Mouse (Mus musculus): Measurements from ENCODE around the gene Aifm2. TPM values are rescaled to one million over a fixed set of nuclear protein-coding genes. Genes with fewer than 3 reads are reported as not detected.

Aifm2 gene
- polyA plus RNA-seq, 1 experiment from 2014 or later = 9.3 TPM

- DNase-seq (ENCODE audit: low spot score) (no peak), ATAC-seq (replicated peaks; ENCODE audit: low FRiP score) (no peak)
- H3K27ac ChIP-seq (ENCODE audit: low read depth, low read length) = no peak overlapping the region
- H3K27me3 ChIP-seq (replicated peaks; ENCODE audit: control insufficient read depth, insufficient read depth, low read length) = no peaks in the 10 kb centered on the region
- H3K9me3 ChIP-seq (ENCODE audit: control insufficient read depth, low read length) = no peaks in the 10 kb centered on the region
- H3K4me3 ChIP-seq (ENCODE audit: low read depth, low read length) = no peak overlapping the region
- 0 out of 2 replicates have a peak, but pooled peaks cover 2% of the 10 kb centered on the region for H3K36me3 ChIP-seq (ENCODE audit: control insufficient read depth, insufficient read depth, low read length)
- no peak overlapping the region for H3K9ac ChIP-seq (ENCODE audit: low read depth, low read length)
- WGBS = 65% methylated on average over 11 of the region's 11 CpGs
- no peak overlapping the region for H3K4me2 ChIP-seq
- H3K4me1 ChIP-seq (replicated peaks; ENCODE audit: control insufficient read depth, insufficient read depth, low read length) = no peaks in the 10 kb centered on the region
Observed at GRCm38 (mm10) chr10:61729181-61729580, 14.1 kb downstream of the Aifm2 start.

GRCm38 (mm10) chr10:61730171-61730570, 15.1 kb downstream of the Aifm2 start:
- DNase-seq (ENCODE audit: low spot score) = no peak
- WGBS = 91% methylated on average over 6 of the region's 6 CpGs
- no peaks in the 10 kb centered on the region for H3K4me1 ChIP-seq (replicated peaks; ENCODE audit: control insufficient read depth, insufficient read depth, low read length)
- ATAC-seq (replicated peaks; ENCODE audit: low FRiP score) = no peak
- no peak overlapping the region for H3K9ac ChIP-seq (ENCODE audit: low read depth, low read length)
- H3K9me3 ChIP-seq (ENCODE audit: control insufficient read depth, low read length) = no peaks in the 10 kb centered on the region
- H3K27me3 ChIP-seq (replicated peaks; ENCODE audit: control insufficient read depth, insufficient read depth, low read length) = no peaks in the 10 kb centered on the region
- no peak overlapping the region for H3K4me3 ChIP-seq (ENCODE audit: low read depth, low read length)
- H3K36me3 ChIP-seq (ENCODE audit: control insufficient read depth, insufficient read depth, low read length) = 0 out of 2 replicates have a peak, but pooled peaks cover 2% of the 10 kb centered on the region
- H3K4me2 ChIP-seq = no peak overlapping the region
- H3K27ac ChIP-seq (ENCODE audit: low read depth, low read length) = no peak overlapping the region

- WGBS = 43% methylated on average over 3 of the region's 3 CpGs
- Histone ChIP-seq H3K27ac (ENCODE audit: low read depth, low read length) (no peak overlapping the region), H3K4me3 (ENCODE audit: low read depth, low read length) (no peak overlapping the region), H3K4me1 (replicated peaks; ENCODE audit: control insufficient read depth, insufficient read depth, low read length) (no peaks in the 10 kb centered on the region), H3K36me3 (ENCODE audit: control insufficient read depth, insufficient read depth, low read length) (0 out of 2 replicates have a peak, but pooled peaks cover 2% of the 10 kb centered on the region), H3K27me3 (replicated peaks; ENCODE audit: control insufficient read depth, insufficient read depth, low read length) (no peaks in the 10 kb centered on the region), H3K9ac (ENCODE audit: low read depth, low read length) (no peak overlapping the region), H3K9me3 (ENCODE audit: control insufficient read depth, low read length) (no peaks in the 10 kb centered on the region), H3K4me2 (no peak overlapping the region)
- DNase-seq (ENCODE audit: low spot score) (no peak), ATAC-seq (replicated peaks; ENCODE audit: low FRiP score) (no peak)
Observed at GRCm38 (mm10) chr10:61734377-61734776, 19.3 kb downstream of the Aifm2 start.

DNA sequence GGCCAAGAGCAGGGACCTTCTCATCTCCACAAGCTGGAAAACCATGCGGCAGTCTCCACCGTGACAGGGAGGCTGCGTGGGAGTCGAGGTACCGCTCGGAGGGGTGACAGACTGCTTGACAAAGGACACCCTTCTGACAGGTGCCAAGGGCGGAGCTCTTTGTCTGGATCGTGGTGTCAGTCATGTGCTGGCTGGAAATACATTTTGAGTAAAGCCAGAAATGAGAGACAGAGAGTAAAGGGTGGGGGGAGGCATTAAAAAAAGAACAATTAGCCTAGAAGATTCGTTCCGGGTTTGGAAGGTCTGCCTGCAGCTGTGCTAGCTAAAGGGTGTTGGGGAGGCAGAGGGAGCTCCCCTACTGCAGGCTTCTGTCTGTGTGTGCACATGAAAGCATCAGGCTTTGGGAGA, 21.6 kb downstream of the Aifm2 start:
- H3K4me3 ChIP-seq (ENCODE audit: low read depth, low read length) = no peak overlapping the region
- no peaks in the 10 kb centered on the region for H3K27me3 ChIP-seq (replicated peaks; ENCODE audit: control insufficient read depth, insufficient read depth, low read length)
- no peaks in the 10 kb centered on the region for H3K9me3 ChIP-seq (ENCODE audit: control insufficient read depth, low read length)
- 75% methylated on average over 10 of the region's 10 CpGs for WGBS
- H3K9ac ChIP-seq (ENCODE audit: low read depth, low read length) = no peak overlapping the region
- H3K4me2 ChIP-seq = no peak overlapping the region
- DNase-seq (ENCODE audit: low spot score) (no peak), ATAC-seq (replicated peaks; ENCODE audit: low FRiP score) (no peak)
- peaks cover 4% of the 10 kb centered on the region for H3K36me3 ChIP-seq (ENCODE audit: control insufficient read depth, insufficient read depth, low read length)
- H3K4me1 ChIP-seq (replicated peaks; ENCODE audit: control insufficient read depth, insufficient read depth, low read length) = no peaks in the 10 kb centered on the region
- no peak overlapping the region for H3K27ac ChIP-seq (ENCODE audit: low read depth, low read length)

GRCm38 (mm10) chr10:61737537-61737936, 22.5 kb downstream of the Aifm2 start:
- 89% methylated on average over 1 of the region's 1 CpGs for WGBS
- H3K36me3 ChIP-seq (ENCODE audit: control insufficient read depth, insufficient read depth, low read length) = peaks cover 7% of the 10 kb centered on the region
- no peaks in the 10 kb centered on the region for H3K9me3 ChIP-seq (ENCODE audit: control insufficient read depth, low read length)
- H3K9ac ChIP-seq (ENCODE audit: low read depth, low read length) = no peak overlapping the region
- no peak for DNase-seq (ENCODE audit: low spot score)
- H3K4me3 ChIP-seq (ENCODE audit: low read depth, low read length) = no peak overlapping the region
- H3K27me3 ChIP-seq (replicated peaks; ENCODE audit: control insufficient read depth, insufficient read depth, low read length) = no peaks in the 10 kb centered on the region
- H3K4me1 ChIP-seq (replicated peaks; ENCODE audit: control insufficient read depth, insufficient read depth, low read length) = no peaks in the 10 kb centered on the region
- no peak overlapping the region for H3K27ac ChIP-seq (ENCODE audit: low read depth, low read length)
- H3K4me2 ChIP-seq = no peak overlapping the region
- ATAC-seq (replicated peaks; ENCODE audit: low FRiP score) = no peak

DNA sequence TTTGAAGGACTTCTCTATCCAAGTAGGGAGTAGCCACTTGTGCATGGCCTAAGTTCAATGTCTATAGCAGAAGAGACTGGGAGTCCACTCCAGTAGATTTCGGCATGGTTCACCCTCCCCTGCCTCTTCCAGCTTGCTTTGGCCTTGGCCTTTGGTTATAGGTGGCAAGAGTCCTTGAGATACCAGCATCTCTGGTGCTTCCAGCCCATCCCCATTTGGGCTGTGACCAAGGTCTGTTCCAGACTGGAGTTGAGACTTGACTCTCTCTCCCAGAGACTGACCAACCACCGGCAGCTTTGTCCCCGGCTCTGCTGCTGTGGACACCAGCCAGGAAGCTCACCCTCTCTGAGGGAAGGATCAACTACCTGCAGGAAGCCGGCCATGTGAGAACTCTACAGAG, 23.1 kb downstream of the Aifm2 start:
- no peak for ATAC-seq (replicated peaks; ENCODE audit: low FRiP score)
- H3K36me3 ChIP-seq (ENCODE audit: control insufficient read depth, insufficient read depth, low read length) = peaks cover 7% of the 10 kb centered on the region
- 83% methylated on average over 4 of the region's 4 CpGs for WGBS

GRCm38 (mm10) chr10:61741306-61741705, 26.2 kb downstream of the Aifm2 start:
- H3K36me3 ChIP-seq (ENCODE audit: control insufficient read depth, insufficient read depth, low read length) = peaks cover 20% of the 10 kb centered on the region
- no peak overlapping the region for H3K4me2 ChIP-seq
- no peaks in the 10 kb centered on the region for H3K4me1 ChIP-seq (replicated peaks; ENCODE audit: control insufficient read depth, insufficient read depth, low read length)
- WGBS = 78% methylated on average over 1 of the region's 1 CpGs
- 0 out of 2 replicates have a peak, but pooled peaks cover 2% of the 10 kb centered on the region for H3K9me3 ChIP-seq (ENCODE audit: control insufficient read depth, low read length)
- ATAC-seq (replicated peaks; ENCODE audit: low FRiP score) (no peak), DNase-seq (ENCODE audit: low spot score) (no peak)
- no peak overlapping the region for H3K4me3 ChIP-seq (ENCODE audit: low read depth, low read length)
- no peaks in the 10 kb centered on the region for H3K27me3 ChIP-seq (replicated peaks; ENCODE audit: control insufficient read depth, insufficient read depth, low read length)
- no peak overlapping the region for H3K27ac ChIP-seq (ENCODE audit: low read depth, low read length)
- no peak overlapping the region for H3K9ac ChIP-seq (ENCODE audit: low read depth, low read length)

More for the DNA sequence above, 23.1 kb downstream of the Aifm2 start:
- Histone ChIP-seq H3K27me3 (replicated peaks; ENCODE audit: control insufficient read depth, insufficient read depth, low read length) (no peaks in the 10 kb centered on the region), H3K4me2 (no peak overlapping the region), H3K27ac (ENCODE audit: low read depth, low read length) (no peak overlapping the region), H3K4me3 (ENCODE audit: low read depth, low read length) (no peak overlapping the region), H3K4me1 (replicated peaks; ENCODE audit: control insufficient read depth, insufficient read depth, low read length) (no peaks in the 10 kb centered on the region), H3K9ac (ENCODE audit: low read depth, low read length) (no peak overlapping the region), H3K9me3 (ENCODE audit: control insufficient read depth, low read length) (no peaks in the 10 kb centered on the region)
- no peak for DNase-seq (ENCODE audit: low spot score)

DNA sequence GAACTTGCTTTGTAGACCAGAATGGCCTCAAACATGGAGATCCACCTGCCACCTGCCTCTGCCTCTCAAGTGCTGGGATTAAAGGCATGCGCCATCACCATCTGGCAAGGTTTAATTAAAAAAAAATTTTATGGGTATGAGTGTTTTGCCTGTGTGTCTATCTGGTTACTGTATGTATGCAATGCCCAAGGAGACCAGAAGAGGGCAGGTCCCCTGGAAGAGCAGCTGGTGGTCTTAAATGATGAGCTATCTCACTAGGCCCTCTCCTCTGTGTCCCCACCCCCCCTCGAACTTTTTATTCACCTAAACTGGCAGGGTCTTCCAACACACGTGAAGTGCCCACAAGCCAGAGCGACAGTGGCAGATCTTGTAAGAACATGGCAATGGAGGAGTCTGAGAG, 26.8 kb downstream of the Aifm2 start:
- Histone ChIP-seq H3K27me3 (replicated peaks; ENCODE audit: control insufficient read depth, insufficient read depth, low read length) (no peaks in the 10 kb centered on the region), H3K27ac (ENCODE audit: low read depth, low read length) (no peak overlapping the region), H3K4me1 (replicated peaks; ENCODE audit: control insufficient read depth, insufficient read depth, low read length) (no peaks in the 10 kb centered on the region), H3K36me3 (ENCODE audit: control insufficient read depth, insufficient read depth, low read length) (peaks cover 20% of the 10 kb centered on the region), H3K9me3 (ENCODE audit: control insufficient read depth, low read length) (0 out of 2 replicates have a peak, but pooled peaks cover 2% of the 10 kb centered on the region), H3K9ac (ENCODE audit: low read depth, low read length) (no peak overlapping the region), H3K4me3 (ENCODE audit: low read depth, low read length) (no peak overlapping the region), H3K4me2 (no peak overlapping the region)
- ATAC-seq (replicated peaks; ENCODE audit: low FRiP score) (no peak), DNase-seq (ENCODE audit: low spot score) (no peak)
- WGBS = 77% methylated on average over 4 of the region's 4 CpGs

GRCm38 (mm10) chr10:61742336-61742735, 27.3 kb downstream of the Aifm2 start:
- 90% methylated on average over 8 of the region's 8 CpGs for WGBS
- Histone ChIP-seq H3K9ac (ENCODE audit: low read depth, low read length) (no peak overlapping the region), H3K27ac (ENCODE audit: low read depth, low read length) (no peak overlapping the region), H3K9me3 (ENCODE audit: control insufficient read depth, low read length) (0 out of 2 replicates have a peak, but pooled peaks cover 2% of the 10 kb centered on the region), H3K27me3 (replicated peaks; ENCODE audit: control insufficient read depth, insufficient read depth, low read length) (no peaks in the 10 kb centered on the region), H3K36me3 (ENCODE audit: control insufficient read depth, insufficient read depth, low read length) (peaks cover 20% of the 10 kb centered on the region), H3K4me1 (replicated peaks; ENCODE audit: control insufficient read depth, insufficient read depth, low read length) (no peaks in the 10 kb centered on the region), H3K4me3 (ENCODE audit: low read depth, low read length) (no peak overlapping the region), H3K4me2 (no peak overlapping the region)
- no peak for DNase-seq (ENCODE audit: low spot score)
- no peak for ATAC-seq (replicated peaks; ENCODE audit: low FRiP score)
